Mouse (Mus musculus): ENCODE results near the gene Lrr1. TPM values are rescaled to one million over a fixed set of nuclear protein-coding genes. Genes with fewer than 3 reads are reported as not detected.
"Not testable (repeated sequence)": the region's sequence is repeated elsewhere in the genome, so short reads cannot be mapped to it uniquely, and the experiment has no call there.

Lrr1 gene
- total and polyA plus RNA-seq, 2 experiments from 2014 or later, result 0.37 to 3.4 TPM

DNA sequence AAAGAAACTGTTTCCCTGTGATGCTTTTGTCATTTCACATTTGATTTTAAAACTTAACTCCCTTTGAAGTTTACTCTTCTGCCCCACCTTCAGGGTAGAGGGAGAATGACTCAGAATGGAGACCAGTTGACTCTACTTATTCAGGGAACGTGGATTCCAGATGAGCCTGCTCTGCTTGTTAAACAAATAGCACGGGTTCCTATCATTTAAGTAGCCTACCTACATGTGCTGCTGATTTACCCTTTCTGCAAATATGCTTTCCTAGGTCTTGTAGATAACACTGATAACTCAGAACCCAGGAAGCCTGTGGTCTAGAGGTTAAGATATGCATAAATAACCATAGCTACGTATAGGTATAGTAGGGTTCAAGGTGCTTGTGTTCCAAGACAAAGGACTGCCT lies 3.7 kb upstream of the Lrr1 start:
- peaks cover 8% of the 10 kb centered on the region; the same call in 1 of the 2 replicates for H3K4me1 ChIP-seq (ENCODE audit: insufficient read depth, low read length)
- DNase-seq (ENCODE audit: low spot score), result no peak
- no peaks in the 10 kb centered on the region for H3K36me3 ChIP-seq (ENCODE audit: insufficient read depth, low read length)
- no peak overlapping the region for H3K4me2 ChIP-seq (ENCODE audit: low read depth, low read length)
- H3K27ac ChIP-seq, result no peak overlapping the region
- H3K9me3 ChIP-seq (ENCODE audit: low read length), result no peaks in the 10 kb centered on the region
- TF ChIP-seq CTCF (IDR thresholded peaks at IDR 0.05; ENCODE audit: low read depth), result peak; percentile 3; the same call in 1 of the 2 replicates
- H3K9ac ChIP-seq (replicated peaks; ENCODE audit: low read length), result no peak overlapping the region
- ATAC-seq, result no peak
- WGBS, result 62% methylated on average over 3 of the region's 3 CpGs
- no peaks in the 10 kb centered on the region for H3K27me3 ChIP-seq (ENCODE audit: insufficient read depth, low read length)
- no peak overlapping the region for H3K4me3 ChIP-seq (ENCODE audit: low read length)

- H3K9me3 ChIP-seq (ENCODE audit: low read length); H3K9ac ChIP-seq (replicated peaks; ENCODE audit: low read length); H3K36me3 ChIP-seq (ENCODE audit: insufficient read depth, low read length); DNase-seq (ENCODE audit: low spot score); H3K4me1 ChIP-seq (ENCODE audit: insufficient read depth, low read length); H3K27me3 ChIP-seq (ENCODE audit: insufficient read depth, low read length); H3K4me3 ChIP-seq (ENCODE audit: low read length); H3K27ac ChIP-seq; H3K4me2 ChIP-seq (ENCODE audit: low read depth, low read length); ATAC-seq: not testable (repeated sequence)
- 74% methylated on average over 8 of the region's 8 CpGs for WGBS
Observed at GRCm38 (mm10) chr12:69166861-69167581, 1.6 kb upstream of the Lrr1 start.

- Histone ChIP-seq H3K27me3 (ENCODE audit: insufficient read depth, low read length) (no peaks in the 10 kb centered on the region), H3K4me3 (ENCODE audit: low read length) (peak overlapping the region; percentile 72), H3K36me3 (ENCODE audit: insufficient read depth, low read length) (no peaks in the 10 kb centered on the region), H3K27ac (peak overlapping the region; percentile 65), H3K4me1 (ENCODE audit: insufficient read depth, low read length) (peaks cover 8% of the 10 kb centered on the region; the same call in 1 of the 2 replicates), H3K4me2 (ENCODE audit: low read depth, low read length) (peak overlapping the region; percentile 99), H3K9ac (replicated peaks; ENCODE audit: low read length) (peak overlapping the region; percentile 64), H3K9me3 (ENCODE audit: low read length) (no peaks in the 10 kb centered on the region)
- DNase-seq (ENCODE audit: low spot score), result no peak
- TF ChIP-seq CTCF (IDR thresholded peaks at IDR 0.05; ENCODE audit: low read depth), result no peak
- 9% methylated on average over 18 of the region's 18 CpGs for WGBS
- peak; percentile 71 for ATAC-seq
Observed at GRCm38 (mm10) chr12:69167656-69168460, 756 bp upstream of the Lrr1 start.

DNA sequence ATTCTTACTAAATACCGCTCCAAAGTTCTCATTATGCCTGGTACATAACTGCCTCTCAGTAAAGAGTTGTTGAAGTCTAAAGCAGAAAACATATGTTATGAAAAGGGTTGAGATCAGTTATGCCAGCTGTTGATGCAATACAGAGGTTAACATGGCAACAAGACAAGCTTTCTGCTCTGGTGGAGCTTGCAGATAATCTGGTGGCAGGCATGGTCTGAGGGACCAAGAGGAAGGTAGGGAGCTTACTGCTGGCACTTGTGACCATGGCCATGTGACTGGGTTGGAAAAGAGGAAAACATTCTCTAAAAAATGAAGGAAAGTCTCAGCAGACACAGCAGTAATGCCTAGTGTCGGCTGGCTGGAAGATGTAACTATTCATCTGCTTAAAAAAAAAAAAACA lies 2.7 kb downstream of the Lrr1 start:
- Histone ChIP-seq H3K9me3 (ENCODE audit: low read length) (no peaks in the 10 kb centered on the region), H3K4me3 (ENCODE audit: low read length) (no peak overlapping the region), H3K4me1 (ENCODE audit: insufficient read depth, low read length) (peaks cover 8% of the 10 kb centered on the region; the same call in 1 of the 2 replicates), H3K4me2 (ENCODE audit: low read depth, low read length) (no peak overlapping the region), H3K27ac (no peak overlapping the region), H3K9ac (replicated peaks; ENCODE audit: low read length) (no peak overlapping the region), H3K27me3 (ENCODE audit: insufficient read depth, low read length) (no peaks in the 10 kb centered on the region), H3K36me3 (ENCODE audit: insufficient read depth, low read length) (no peaks in the 10 kb centered on the region)
- ATAC-seq (no peak), DNase-seq (ENCODE audit: low spot score) (no peak)
- no peak for TF ChIP-seq CTCF (IDR thresholded peaks at IDR 0.05; ENCODE audit: low read depth)
- 86% methylated on average over 2 of the region's 2 CpGs for WGBS

DNA sequence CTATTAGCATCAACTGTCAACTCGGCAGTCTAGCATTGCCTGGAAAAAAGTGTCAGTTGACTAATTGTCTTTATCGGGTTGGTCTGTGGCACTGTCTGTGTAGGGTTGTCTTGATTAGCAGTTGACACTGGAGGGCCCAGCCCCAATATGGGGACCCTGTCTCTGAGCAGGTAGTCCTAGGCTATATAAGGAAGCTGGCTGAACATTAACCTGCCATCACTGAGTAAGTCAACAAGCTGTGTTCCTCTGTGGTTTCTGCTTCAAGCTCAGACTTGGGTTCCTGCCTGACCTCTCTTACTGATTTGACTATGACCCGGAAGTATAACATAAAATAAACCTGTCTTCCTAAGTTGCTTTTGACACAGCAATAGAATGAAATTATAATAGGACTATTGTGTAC lies 7.4 kb downstream of the Lrr1 start:
- Histone ChIP-seq H3K27ac (no peak overlapping the region), H3K36me3 (ENCODE audit: insufficient read depth, low read length) (no peaks in the 10 kb centered on the region), H3K9me3 (ENCODE audit: low read length) (no peaks in the 10 kb centered on the region), H3K4me3 (ENCODE audit: low read length) (no peak overlapping the region), H3K9ac (replicated peaks; ENCODE audit: low read length) (no peak overlapping the region), H3K27me3 (ENCODE audit: insufficient read depth, low read length) (no peaks in the 10 kb centered on the region), H3K4me1 (ENCODE audit: insufficient read depth, low read length) (no peaks in the 10 kb centered on the region), H3K4me2 (ENCODE audit: low read depth, low read length) (no peak overlapping the region)
- 90% methylated on average over 3 of the region's 3 CpGs for WGBS
- no peak for TF ChIP-seq CTCF (IDR thresholded peaks at IDR 0.05; ENCODE audit: low read depth)
- ATAC-seq (no peak), DNase-seq (ENCODE audit: low spot score) (no peak)

- H3K4me1 ChIP-seq (ENCODE audit: insufficient read depth, low read length), result no peaks in the 10 kb centered on the region
- H3K4me3 ChIP-seq (ENCODE audit: low read length), result no peak overlapping the region
- H3K27ac ChIP-seq, result no peak overlapping the region
- H3K4me2 ChIP-seq (ENCODE audit: low read depth, low read length), result no peak overlapping the region
- H3K27me3 ChIP-seq (ENCODE audit: insufficient read depth, low read length), result no peaks in the 10 kb centered on the region
- 80% methylated on average over 3 of the region's 3 CpGs for WGBS
- DNase-seq (ENCODE audit: low spot score) (no peak), ATAC-seq (no peak)
- H3K36me3 ChIP-seq (ENCODE audit: insufficient read depth, low read length), result no peaks in the 10 kb centered on the region
- TF ChIP-seq CTCF (IDR thresholded peaks at IDR 0.05; ENCODE audit: low read depth), result no peak
- no peaks in the 10 kb centered on the region for H3K9me3 ChIP-seq (ENCODE audit: low read length)
- no peak overlapping the region for H3K9ac ChIP-seq (replicated peaks; ENCODE audit: low read length)
Observed at GRCm38 (mm10) chr12:69177526-69177925, 8.9 kb downstream of the Lrr1 start.

DNA sequence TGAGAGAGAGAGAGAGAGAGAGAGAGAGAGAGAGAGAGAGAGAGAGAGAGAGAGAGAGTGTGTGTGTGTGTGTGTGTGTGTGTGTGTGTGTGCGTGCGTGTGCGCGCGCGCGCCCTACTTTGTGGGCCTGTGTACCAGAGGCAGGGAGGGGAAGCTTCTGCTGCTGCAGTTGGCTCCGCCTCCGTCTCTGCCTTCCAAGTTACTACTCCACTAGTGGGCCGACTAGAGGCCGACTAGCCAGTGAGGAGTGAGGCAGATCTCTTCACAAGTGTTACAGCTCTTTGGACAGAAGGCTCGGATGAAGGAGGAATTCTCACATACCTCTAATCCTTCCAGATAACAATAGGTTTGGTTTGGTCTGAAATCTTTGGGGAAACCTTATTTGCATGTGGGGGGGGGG lies 10.8 kb downstream of the Lrr1 start:
- ATAC-seq, result no peak
- no peak for DNase-seq (ENCODE audit: low spot score)
- Histone ChIP-seq H3K4me2 (ENCODE audit: low read depth, low read length) (no peak overlapping the region), H3K9ac (replicated peaks; ENCODE audit: low read length) (no peak overlapping the region), H3K4me1 (ENCODE audit: insufficient read depth, low read length) (no peaks in the 10 kb centered on the region), H3K27ac (no peak overlapping the region), H3K4me3 (ENCODE audit: low read length) (no peak overlapping the region), H3K36me3 (ENCODE audit: insufficient read depth, low read length) (no peaks in the 10 kb centered on the region), H3K27me3 (ENCODE audit: insufficient read depth, low read length) (no peaks in the 10 kb centered on the region), H3K9me3 (ENCODE audit: low read length) (no peaks in the 10 kb centered on the region)
- TF ChIP-seq CTCF (IDR thresholded peaks at IDR 0.05; ENCODE audit: low read depth), result no peak
- WGBS, result 64% methylated on average over 12 of the region's 12 CpGs
